In the genomic region with DNA sequence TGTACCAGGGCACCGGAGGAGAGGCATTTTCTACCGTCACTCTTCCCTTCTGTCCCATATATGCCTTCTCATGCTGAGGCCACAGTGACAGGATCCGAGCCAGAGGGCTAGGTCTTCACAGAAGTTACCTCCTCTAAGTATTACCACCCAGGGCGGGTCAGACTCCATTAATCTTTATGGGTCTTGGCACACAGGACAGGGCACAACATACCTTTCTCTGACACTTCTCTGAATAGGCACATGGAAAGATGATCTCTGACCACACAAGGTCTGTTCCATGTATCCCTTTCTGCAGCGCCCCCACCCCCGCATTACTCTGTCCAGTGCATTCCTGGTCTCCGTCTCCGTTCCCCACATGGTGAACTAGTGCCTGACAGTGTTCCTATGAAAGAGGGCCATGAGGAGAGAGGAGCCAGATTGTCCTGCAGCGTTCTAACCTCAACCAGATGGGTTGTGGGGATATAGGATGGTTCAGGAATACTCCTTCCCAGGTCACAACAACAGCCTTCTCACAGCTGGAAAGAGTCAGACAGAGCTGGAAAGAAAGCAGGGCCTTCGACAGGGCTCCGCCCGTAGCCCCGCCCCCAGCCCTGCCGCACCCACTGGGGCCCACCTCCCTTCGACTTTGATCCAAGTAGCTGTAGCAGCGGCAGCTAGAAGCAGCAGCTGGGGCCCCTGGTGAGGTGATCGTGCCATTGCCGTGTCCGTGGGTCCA, we compare ENCODE assay signal across 7 mouse cellular contexts. TPM values are rescaled to one million over a fixed set of nuclear protein-coding genes. Genes with fewer than 3 reads are reported as not detected.
DNase-seq lines count a peak whose midpoint lies in the region; ATAC-seq and TF ChIP-seq lines count a peak whose summit lies in the region.

Gene Mst1r (plus strand): TSS at position 622 of the 715 bp plus-strand sequence.

- H3K4me3 ChIP-seq in embryonic facial prominence, embryonic 14.5 days (ENCODE audit: low read depth, low read length), result peak within 1 kb of the TSS; percentile 46
- H3K4me3 ChIP-seq in heart, embryonic 14.5 days (ENCODE audit: control insufficient read depth in 1 of 2, insufficient read depth in 1 of 2, low read depth in 1 of 2, low read length in 2 of 2), result peak within 1 kb of the TSS; percentile 44 to 50
- H3K4me3 ChIP-seq in kidney, postnatal 0 days (replicated peaks; ENCODE audit: low read depth, low read length), result peak within 1 kb of the TSS; percentile 35
- peak within 1 kb of the TSS; percentile 53 for H3K4me3 ChIP-seq in stomach, embryonic 15.5 days (replicated peaks)

- H3K36me3 ChIP-seq in embryonic facial prominence, embryonic 14.5 days (ENCODE audit: control insufficient read depth, insufficient read depth, low read length), result no peaks in the 10 kb centered on the region
- peaks cover 7% of the 10 kb centered on the region; the same call in 1 of the 2 replicates for H3K36me3 ChIP-seq in heart, embryonic 14.5 days (ENCODE audit: control insufficient read depth, insufficient read depth, low read length)
- H3K36me3 ChIP-seq in kidney, postnatal 0 days (ENCODE audit: insufficient read depth, low read length), result peaks cover 3% of the 10 kb centered on the region; the same call in 1 of the 2 replicates
- H3K36me3 ChIP-seq in stomach, embryonic 15.5 days, result 0 out of 2 replicates have a peak, but pooled peaks cover 3% of the 10 kb centered on the region

- no peaks in the 10 kb centered on the region; the same call in 1 of the 2 replicates for H3K27me3 ChIP-seq in embryonic facial prominence, embryonic 14.5 days (replicated peaks; ENCODE audit: control insufficient read depth, insufficient read depth, low read length)
- H3K27me3 ChIP-seq in heart, embryonic 14.5 days (ENCODE audit: control insufficient read depth, insufficient read depth, low read length), result no peaks in the 10 kb centered on the region
- no peaks in the 10 kb centered on the region for H3K27me3 ChIP-seq in kidney, postnatal 0 days (ENCODE audit: insufficient read depth, low read length)
- H3K27me3 ChIP-seq in stomach, embryonic 15.5 days (replicated peaks), result no peaks in the 10 kb centered on the region

- peak within 1 kb of the TSS; percentile 69 for H3K9ac ChIP-seq in embryonic facial prominence, embryonic 14.5 days (ENCODE audit: low read depth, low read length)
- peak within 1 kb of the TSS; percentile 74 for H3K9ac ChIP-seq in heart, embryonic 14.5 days (ENCODE audit: low read length)
- peak within 1 kb of the TSS; percentile 55; the same call in 1 of the 2 replicates for H3K9ac ChIP-seq in kidney, postnatal 0 days (ENCODE audit: low read depth, low read length)
- H3K9ac ChIP-seq in stomach, embryonic 15.5 days, result peak within 1 kb of the TSS; percentile 61; the same call in 1 of the 2 replicates

- peak; percentile 91 for ATAC-seq in embryonic facial prominence, embryonic 14.5 days (ENCODE audit: low read depth)
- peak; percentile 44; the same call in 1 of the 2 replicates for ATAC-seq in heart, embryonic 14.5 days (ENCODE audit: insufficient number of reproducible peaks, insufficient read depth, low FRiP score, low read depth)
- peak; percentile 78 for ATAC-seq in kidney, postnatal 0 days (replicated peaks; ENCODE audit: low FRiP score, low read depth)
- ATAC-seq in stomach, embryonic 15.5 days (ENCODE audit: insufficient read depth, low FRiP score, low read depth), result peak; percentile 80

- no peaks in the 10 kb centered on the region for H3K9me3 ChIP-seq in embryonic facial prominence, embryonic 14.5 days (ENCODE audit: control insufficient read depth, low read length)
- no peaks in the 10 kb centered on the region for H3K9me3 ChIP-seq in heart, embryonic 14.5 days (ENCODE audit: control insufficient read depth, low read length)
- H3K9me3 ChIP-seq in kidney, postnatal 0 days (replicated peaks; ENCODE audit: low read length), result no peaks in the 10 kb centered on the region
- H3K9me3 ChIP-seq in stomach, embryonic 15.5 days, result no peaks in the 10 kb centered on the region

- peak within 1 kb of the TSS; percentile 75 for H3K27ac ChIP-seq in embryonic facial prominence, embryonic 14.5 days (replicated peaks; ENCODE audit: low read depth, low read length)
- peak within 1 kb of the TSS; percentile 30 to 58; a peak in 2 of 4 replicates for H3K27ac ChIP-seq in heart, embryonic 14.5 days (replicated peaks in 1 of 2; ENCODE audit: control insufficient read depth in 1 of 2, insufficient read depth in 1 of 2, low read depth in 2 of 2, low read length in 2 of 2)
- peak within 1 kb of the TSS; percentile 51; the same call in 1 of the 2 replicates for H3K27ac ChIP-seq in kidney, postnatal 0 days
- peak within 1 kb of the TSS; percentile 88 for H3K27ac ChIP-seq in stomach, embryonic 15.5 days

- TF ChIP-seq CTCF in kidney, postnatal 0 days (IDR thresholded peaks at IDR 0.05; ENCODE audit: low read depth), result 0 out of 2 replicates have a peak, but pooled peaks have one; percentile 15

- peak within 1 kb of the TSS; percentile 82 for H3K4me2 ChIP-seq in embryonic facial prominence, embryonic 14.5 days (ENCODE audit: low read depth, low read length)
- peak within 1 kb of the TSS; percentile 80 for H3K4me2 ChIP-seq in heart, embryonic 14.5 days (ENCODE audit: low read length)
- peak within 1 kb of the TSS; percentile 75 for H3K4me2 ChIP-seq in kidney, postnatal 0 days (ENCODE audit: low read length)
- peak within 1 kb of the TSS; percentile 84 for H3K4me2 ChIP-seq in stomach, embryonic 15.5 days

- 20% methylated on average over 16 of the region's 19 CpGs for WGBS in embryonic facial prominence, embryonic 14.5 days
- 16% methylated on average over 19 of the region's 19 CpGs for WGBS in heart, embryonic 14.5 days
- 7% methylated on average over 18 of the region's 19 CpGs for WGBS in kidney, postnatal 0 days
- WGBS in stomach, embryonic 15.5 days, result 14% methylated on average over 19 of the region's 19 CpGs

- peak; percentile 91 for DNase-seq in adrenal gland, adult 2 months
- DNase-seq in embryonic facial prominence, embryonic 14.5 days (ENCODE audit: low spot score), result peak; percentile 91
- DNase-seq in kidney, postnatal 0 days (ENCODE audit: low spot score), result peak; percentile 89
- DNase-seq in lung, postnatal 36 days, result peak; percentile 79
- DNase-seq in cerebellum, adult 18-20 months, result no peak

- H3K4me1 ChIP-seq in embryonic facial prominence, embryonic 14.5 days (ENCODE audit: control insufficient read depth, insufficient read depth, low read length), result peaks cover 48% of the 10 kb centered on the region
- peaks cover 34 to 39% of the 10 kb centered on the region in 2 experiments for H3K4me1 ChIP-seq in heart, embryonic 14.5 days (ENCODE audit: control insufficient read depth in 2 of 2, insufficient read depth in 2 of 2, low read length in 2 of 2)
- peaks cover 16% of the 10 kb centered on the region for H3K4me1 ChIP-seq in kidney, postnatal 0 days (replicated peaks; ENCODE audit: insufficient read depth, low read length)
- peaks cover 39% of the 10 kb centered on the region for H3K4me1 ChIP-seq in stomach, embryonic 15.5 days

RNA-seq across cellular contexts. Expression of gene Mst1r, which starts in this region (rescaled TPM):
- 1 to 10 TPM; 7.4 to 8.1 TPM for total RNA-seq in adrenal gland, adult 2 months (2021)
- 34.0 and 41.0 TPM in 2 replicates for polyA plus RNA-seq in adrenal gland, adult 2 months (2012; rRNA removed)
- polyA plus RNA-seq in embryonic facial prominence, embryonic 14.5 days (2014; fragmentation: Nextera tagmentation; extraction: Ambion mirVana), result 2.8 and 3.1 TPM in 2 replicates
- polyA plus RNA-seq in heart, embryonic 14.5 days (2014; fragmentation: Nextera tagmentation; extraction: Ambion mirVana), result 1.00 and 1.5 TPM in 2 replicates
- polyA plus RNA-seq in kidney, postnatal 0 days (2015; fragmentation: Nextera tagmentation; extraction: Ambion mirVana), result 1.1 and 1.4 TPM in 2 replicates
- 10.8 TPM in 2 replicates for polyA plus RNA-seq in stomach, embryonic 15.5 days (2015; fragmentation: Nextera tagmentation; extraction: Ambion mirVana)

Comparison
In these comparisons a context has a peak if more than half of its experiments do, and no peak if none do; other contexts are left out.
1. DNase-seq: peak in adrenal gland, adult 2 months (single experiment), embryonic facial prominence, embryonic 14.5 days (single experiment), kidney, postnatal 0 days (single experiment) and lung, postnatal 36 days (single experiment); none in cerebellum, adult 18-20 months (0 of 2).
2. Peak in every context shown above with its lines, with median percentiles within 50 percentile points of each other: ATAC-seq, H3K27ac ChIP-seq, H3K4me2 ChIP-seq, H3K4me3 ChIP-seq and H3K9ac ChIP-seq.